Mouse (Mus musculus) small intestine, adult 2 months (tissue): ENCODE results near the gene Smyd4. TPM values are rescaled to one million over a fixed set of nuclear protein-coding genes. Genes with fewer than 3 reads are reported as not detected.

Source experiments
- H3K27ac ChIP-seq: fragments of 200-500 bp; 2 replicates; pipeline ENCODE4 v1.5.1; 2012; ENCODE audit warnings: low read depth, low read length, control low read depth, inconsistent platforms; ENCODE audit not compliant: insufficient read depth
- H3K27me3 ChIP-seq: fragments of 200-500 bp; 2 replicates; pipeline ENCODE4 v1.6.1; 2012; ENCODE audit warnings: mild to moderate bottlenecking, moderate library complexity, low read length, inconsistent platforms; ENCODE audit not compliant: control insufficient read depth, insufficient read depth
- H3K36me3 ChIP-seq: fragments of 200-500 bp; 2 replicates; pipeline ENCODE4 v1.6.1; 2012; ENCODE audit warnings: mild to moderate bottlenecking, low read length, control low read depth, inconsistent platforms; ENCODE audit not compliant: control insufficient read depth, insufficient read depth
- H3K4me1 ChIP-seq: fragments of 200-500 bp; 2 replicates; pipeline ENCODE4 v1.6.1; 2012; ENCODE audit warnings: low read length, inconsistent platforms, mixed read lengths; ENCODE audit not compliant: control insufficient read depth, insufficient read depth, insufficient read length
- H3K4me3 ChIP-seq: fragments of 200-500 bp; 2 replicates; pipeline ENCODE4 v1.5.1; 2012; ENCODE audit warnings: low read depth, mild to moderate bottlenecking, control low read depth, inconsistent platforms, low read length, moderate library complexity
- CTCF ChIP-seq: fragments of 200-500 bp; IDR thresholded peaks from 2 replicates; pipeline ENCODE4 v1.5.1; 2012; ENCODE audit warnings: low read depth, mild to moderate bottlenecking, control low read depth, inconsistent platforms, low read length, moderate library complexity, mixed read lengths; ENCODE audit not compliant: insufficient replicate concordance, insufficient read length; ENCODE audit errors: extremely low read depth
- POLR2A ChIP-seq: fragments of 200-500 bp; IDR thresholded peaks from 2 replicates; pipeline ENCODE4 v1.6.1; 2012; ENCODE audit warnings: low read depth, mild to moderate bottlenecking, control low read depth, inconsistent platforms, low read length, moderate library complexity
- whole genome bisulfite sequencing: fragments of 180-500 bp; shearing (Covaris S2); methylation state at CpG from one replicate; pipeline ENCODE4 v1.1.7; 2018; 5-methylcytosine and 5-hydroxymethylcytosine counted together
- polyA plus RNA-seq: library from polyadenylated mRNA; depleted of rRNA; stranded (reverse); fragments of >200 nt; gene quantifications from 2 replicates; pipeline ENCODE4 v1.2.3, GENCODE M21; 2012

Smyd4 gene
- polyA plus RNA-seq, 1 experiment = 1.4 TPM

- no peak overlapping the region for H3K27ac ChIP-seq
Observed at GRCm38 (mm10) chr11:75325969-75326311, 22.3 kb upstream of the Smyd4 start.

GRCm38 (mm10) chr11:75336676-75337075 lies 11.6 kb upstream of the Smyd4 start:
- TF ChIP-seq CTCF = no peak
- TF ChIP-seq POLR2A = no peak; the same call in 1 of the 2 replicates
- no peaks in the 10 kb centered on the region for H3K27me3 ChIP-seq
- WGBS = 73% methylated on average over 8 of the region's 8 CpGs
- no peak overlapping the region for H3K4me3 ChIP-seq
- H3K36me3 ChIP-seq = peaks cover 24% of the 10 kb centered on the region
- peaks cover 4% of the 10 kb centered on the region; the same call in 1 of the 2 replicates for H3K4me1 ChIP-seq
- H3K27ac ChIP-seq = peak overlapping the region; percentile 58

More at GRCm38 (mm10) chr11:75325969-75326311, 22.3 kb upstream of the Smyd4 start:
- Histone ChIP-seq H3K4me1 (no peaks in the 10 kb centered on the region; the same call in 1 of the 2 replicates), H3K27me3 (no peaks in the 10 kb centered on the region), H3K4me3 (no peak overlapping the region), H3K36me3 (0 out of 2 replicates have a peak, but pooled peaks cover 4% of the 10 kb centered on the region)
- 55% methylated on average over 7 of the region's 7 CpGs for WGBS
- TF ChIP-seq CTCF = no peak
- TF ChIP-seq POLR2A = no peak

DNA sequence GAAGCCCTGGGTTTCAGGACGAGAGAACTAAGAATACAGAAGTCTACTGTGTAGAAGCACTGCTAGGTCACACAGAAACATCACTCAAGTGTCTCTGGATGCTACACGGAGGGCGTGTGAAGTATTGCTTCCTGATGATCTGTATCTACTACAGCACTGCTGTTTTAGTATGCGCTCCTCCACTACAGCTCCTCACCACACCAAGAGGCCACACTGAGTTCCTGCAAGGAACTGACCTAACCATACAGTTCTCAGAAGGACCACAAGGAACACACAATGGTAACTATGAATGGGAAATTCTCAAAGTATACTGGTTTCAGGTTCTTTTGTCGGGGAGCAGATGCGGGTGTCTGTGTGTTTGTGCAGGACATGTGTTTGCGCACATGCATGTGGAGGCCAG lies 11.0 kb upstream of the Smyd4 start:
- Histone ChIP-seq H3K4me3 (no peak overlapping the region), H3K27me3 (no peaks in the 10 kb centered on the region), H3K27ac (peak overlapping the region; percentile 58), H3K36me3 (peaks cover 24% of the 10 kb centered on the region), H3K4me1 (peaks cover 4% of the 10 kb centered on the region; the same call in 1 of the 2 replicates)
- TF ChIP-seq CTCF = no peak
- no peak for TF ChIP-seq POLR2A
- WGBS = 86% methylated on average over 7 of the region's 7 CpGs

DNA sequence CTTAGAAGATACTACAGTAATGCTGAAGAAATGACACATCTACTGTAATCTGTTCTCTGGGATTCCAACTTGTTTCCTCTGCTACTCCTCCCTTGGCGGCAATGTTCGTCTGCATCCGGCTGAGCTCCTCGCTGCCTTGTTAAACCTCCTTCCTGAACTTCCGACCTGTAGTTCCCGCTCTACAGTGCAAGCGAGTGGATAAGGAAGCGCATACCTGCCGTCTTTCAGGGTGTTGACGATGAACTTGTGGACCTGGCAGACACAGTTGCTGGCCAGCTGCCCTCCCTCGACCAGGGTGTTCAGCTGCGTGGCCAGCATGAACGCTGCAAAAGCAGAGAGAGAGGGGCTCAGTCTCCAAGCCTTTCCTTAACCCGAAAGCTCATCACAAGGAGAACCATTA lies 8.2 kb upstream of the Smyd4 start:
- Histone ChIP-seq H3K36me3 (peaks cover 22% of the 10 kb centered on the region), H3K27ac (no peak overlapping the region), H3K4me3 (no peak overlapping the region), H3K4me1 (peaks cover 4% of the 10 kb centered on the region; the same call in 1 of the 2 replicates), H3K27me3 (no peaks in the 10 kb centered on the region)
- no peak for TF ChIP-seq CTCF
- TF ChIP-seq POLR2A = no peak
- 86% methylated on average over 14 of the region's 14 CpGs for WGBS

DNA sequence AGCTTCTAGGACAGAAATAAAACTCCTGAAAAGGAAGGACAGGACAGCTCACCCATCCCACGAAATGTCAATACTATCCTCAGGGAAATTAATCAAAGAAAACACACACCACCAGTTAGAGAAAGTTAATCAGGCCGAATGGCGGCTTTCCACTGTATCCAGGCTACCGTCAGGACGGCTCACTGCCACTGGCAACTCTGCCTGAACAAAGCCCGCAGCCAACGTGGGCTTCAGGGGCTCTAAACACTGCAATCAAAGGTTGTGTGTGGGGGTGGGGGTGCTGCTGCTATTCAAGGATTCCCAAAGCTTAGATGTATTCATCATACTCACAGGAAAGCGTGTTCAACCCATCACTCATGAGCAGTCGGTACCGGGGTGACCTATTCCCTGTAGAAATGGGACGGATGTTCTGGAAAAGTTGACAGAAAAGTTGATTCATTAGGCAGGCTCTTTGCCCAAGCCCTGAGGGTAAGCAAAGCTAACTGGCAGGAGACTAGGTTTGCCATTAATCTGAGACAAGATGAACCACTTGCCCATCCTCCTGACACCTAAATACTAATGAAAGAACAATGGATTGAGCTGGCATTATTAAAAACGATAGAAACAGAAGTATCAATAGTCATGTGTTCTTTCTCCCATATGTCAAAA lies 7.4 kb upstream of the Smyd4 start:
- H3K4me1 ChIP-seq = peaks cover 3% of the 10 kb centered on the region; the same call in 1 of the 2 replicates
- TF ChIP-seq POLR2A (no peak), CTCF (no peak)
- H3K27me3 ChIP-seq = no peaks in the 10 kb centered on the region
- H3K36me3 ChIP-seq = peaks cover 22% of the 10 kb centered on the region
- no peak overlapping the region for H3K27ac ChIP-seq
- no peak overlapping the region for H3K4me3 ChIP-seq
- 90% methylated on average over 12 of the region's 12 CpGs for WGBS

DNA sequence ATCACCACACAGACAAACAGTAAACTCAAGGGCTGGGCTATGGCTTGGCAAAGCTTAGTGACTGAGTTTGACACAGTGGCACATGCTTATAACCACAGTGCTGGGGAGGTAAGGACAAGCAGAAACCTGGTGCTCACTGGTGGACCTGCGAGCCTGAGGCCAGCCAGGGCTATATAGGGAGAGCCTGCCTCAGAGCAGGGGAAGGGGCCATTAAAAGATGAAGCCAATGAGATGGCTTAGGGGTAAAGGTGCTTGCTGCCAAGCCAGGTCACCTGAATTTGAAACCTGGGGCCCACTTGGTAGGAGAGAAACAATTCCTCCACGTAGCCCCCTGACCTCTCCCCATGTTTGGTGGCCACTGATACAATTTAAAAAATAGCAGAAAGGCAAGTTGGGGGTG lies 5.1 kb upstream of the Smyd4 start:
- Histone ChIP-seq H3K36me3 (peaks cover 20% of the 10 kb centered on the region), H3K27me3 (no peaks in the 10 kb centered on the region), H3K27ac (no peak overlapping the region), H3K4me3 (no peak overlapping the region), H3K4me1 (0 out of 2 replicates have a peak, but pooled peaks cover 2% of the 10 kb centered on the region)
- TF ChIP-seq POLR2A (no peak), CTCF (no peak)
- 88% methylated on average over 2 of the region's 2 CpGs for WGBS

DNA sequence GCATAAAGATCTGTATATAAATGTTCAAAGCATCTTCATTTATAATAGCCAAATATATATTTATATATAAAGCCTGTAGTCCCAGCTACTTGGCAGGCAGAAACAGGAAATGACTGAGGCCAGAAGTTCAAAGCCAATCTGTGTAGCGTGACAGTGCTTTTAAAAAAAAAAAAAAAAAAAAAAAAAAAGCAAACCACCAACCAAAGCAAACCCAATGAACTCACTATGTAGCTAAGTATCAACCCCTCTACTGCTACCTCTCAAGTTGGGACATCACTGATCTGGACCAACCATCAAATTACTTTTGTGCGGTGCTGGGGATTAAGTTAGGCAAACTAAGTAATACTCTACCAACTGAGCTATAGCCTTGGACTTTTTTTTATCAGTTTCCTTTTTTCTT lies 4.1 kb upstream of the Smyd4 start:
- peaks cover 18% of the 10 kb centered on the region for H3K36me3 ChIP-seq
- H3K4me1 ChIP-seq = 0 out of 2 replicates have a peak, but pooled peaks cover 2% of the 10 kb centered on the region
- H3K4me3 ChIP-seq = no peak overlapping the region
- WGBS = 67% methylated on average over 2 of the region's 2 CpGs
- TF ChIP-seq CTCF (no peak), POLR2A (no peak)
- no peaks in the 10 kb centered on the region for H3K27me3 ChIP-seq
- no peak overlapping the region for H3K27ac ChIP-seq

GRCm38 (mm10) chr11:75344716-75345115 lies 3.5 kb upstream of the Smyd4 start:
- peaks cover 14% of the 10 kb centered on the region for H3K36me3 ChIP-seq
- WGBS = 71% methylated on average over 5 of the region's 5 CpGs
- H3K4me3 ChIP-seq = no peak overlapping the region
- H3K4me1 ChIP-seq = 0 out of 2 replicates have a peak, but pooled peaks cover 2% of the 10 kb centered on the region
- H3K27me3 ChIP-seq = no peaks in the 10 kb centered on the region
- peak overlapping the region; percentile 43; the same call in 1 of the 2 replicates for H3K27ac ChIP-seq
- no peak for TF ChIP-seq POLR2A
- TF ChIP-seq CTCF = no peak
